Mouse (Mus musculus): ENCODE measurements around the gene Nox4.

Nox4 gene

GRCm38 (mm10) chr7:87371316-87371715, 125.4 kb downstream of the Nox4 start:
- DNase-seq (ENCODE audit: low spot score): no peak

- DNase-seq (ENCODE audit: low spot score): no peak
Observed at GRCm38 (mm10) chr7:87374322-87374721, 128.4 kb downstream of the Nox4 start.

- no peak for DNase-seq (ENCODE audit: low spot score)
Observed at GRCm38 (mm10) chr7:87374935-87375334, 129.0 kb downstream of the Nox4 start.

- DNase-seq (ENCODE audit: low spot score): no peak
Observed at GRCm38 (mm10) chr7:87397023-87397422, 151.1 kb downstream of the Nox4 start.

GRCm38 (mm10) chr7:87411373-87411772, 165.5 kb downstream of the Nox4 start:
- DNase-seq (ENCODE audit: low spot score): peak; percentile 4

GRCm38 (mm10) chr7:87413271-87413670, 167.4 kb downstream of the Nox4 start:
- no peak for DNase-seq (ENCODE audit: low spot score)
